Mouse (Mus musculus) mesoderm, embryonic 11.5 days (tissue): ENCODE results near the gene Zbtb17.

Experiments used
- DNase-seq: peaks from one replicate; pipeline ENCODE4 v3.0.0-alpha.2; 2012; ENCODE audit warnings: low read depth, low spot score

Gene Zbtb17

DNA sequence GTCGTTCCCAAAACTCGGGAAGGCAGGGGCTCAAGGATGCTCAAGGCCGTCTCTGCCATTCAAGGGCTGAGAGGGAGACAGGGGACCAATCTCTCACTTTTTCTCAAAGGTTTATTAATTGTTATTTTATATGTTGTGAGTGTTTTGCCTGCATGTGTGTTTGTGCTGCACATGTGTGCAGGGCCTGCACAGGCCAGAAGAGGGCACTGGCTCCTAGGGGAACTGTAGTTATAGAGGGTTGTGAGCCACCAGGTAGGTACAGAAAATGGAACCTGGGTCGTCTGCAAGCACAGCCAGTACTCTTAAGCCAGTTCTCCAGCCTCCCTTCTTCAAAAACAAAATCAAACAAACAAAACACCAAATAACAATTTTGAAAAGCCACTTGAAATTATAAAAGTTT lies 44.2 kb downstream of the Zbtb17 start:
- no peak for DNase-seq

DNA sequence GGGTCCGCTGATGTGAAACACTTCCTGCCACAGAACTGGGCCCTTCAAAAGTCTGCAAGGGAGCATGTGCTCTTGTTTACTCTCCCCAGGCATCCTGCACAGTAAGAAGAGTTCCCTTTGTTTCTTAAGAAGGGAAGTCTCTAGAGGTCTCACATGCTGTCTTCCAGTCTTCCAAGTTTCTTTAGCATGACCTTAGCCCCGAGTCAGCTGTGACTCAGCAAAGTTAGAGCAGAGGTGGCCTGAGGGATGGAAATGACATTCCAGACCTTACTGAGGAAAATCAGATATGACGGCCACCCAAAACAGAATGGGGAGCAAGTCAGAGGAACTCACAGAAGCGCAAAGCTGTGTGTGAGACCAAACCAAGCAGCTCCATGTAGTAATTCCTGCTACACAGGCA lies 56.2 kb downstream of the Zbtb17 start:
- DNase-seq, result no peak

- no peak for DNase-seq
These were observed 56.6 kb downstream of the Zbtb17 start for GRCm38 (mm10) chr4:141501058-141501457.

- DNase-seq, result no peak
These were observed 58.3 kb downstream of the Zbtb17 start for GRCm38 (mm10) chr4:141502723-141503122.

DNA sequence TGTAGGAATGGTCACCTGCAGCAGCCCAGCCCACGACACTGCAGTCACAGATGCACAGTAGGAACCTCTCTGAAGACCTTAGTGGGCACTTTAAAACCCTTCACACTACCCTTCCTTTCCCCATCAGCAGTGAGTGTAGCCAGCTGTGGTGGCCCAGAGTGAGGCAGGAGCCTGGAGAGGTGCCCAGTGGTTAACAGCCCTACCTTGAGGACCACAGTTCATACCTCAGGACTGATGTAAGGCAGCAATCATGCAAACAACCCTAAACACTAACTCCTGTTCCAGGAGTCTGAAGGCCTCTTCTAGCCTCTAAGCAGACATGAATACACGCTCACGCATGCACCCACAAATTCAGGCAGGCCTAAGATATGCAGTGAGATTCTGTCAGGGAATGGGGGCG lies 60.0 kb downstream of the Zbtb17 start:
- DNase-seq, result no peak

DNA sequence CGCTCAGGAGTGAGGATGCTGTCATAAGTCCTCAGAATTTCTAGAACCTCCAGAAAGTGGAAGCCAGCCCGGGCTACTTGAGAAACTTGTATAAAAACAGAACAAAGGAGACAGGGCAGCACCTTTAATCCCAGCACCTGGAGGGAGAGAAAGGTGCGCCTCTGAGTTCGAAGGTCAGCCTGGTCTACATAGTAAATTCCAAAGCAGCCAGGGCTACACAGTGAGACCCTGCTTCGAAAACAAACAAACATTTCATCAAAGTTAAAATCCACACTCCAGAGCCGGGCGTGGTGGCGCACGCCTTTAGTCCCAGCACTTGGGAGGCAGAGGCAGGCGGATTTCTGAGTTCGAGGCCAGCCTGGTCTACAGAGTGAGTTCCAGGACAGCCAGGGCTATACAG lies 61.4 kb downstream of the Zbtb17 start:
- no peak for DNase-seq

DNA sequence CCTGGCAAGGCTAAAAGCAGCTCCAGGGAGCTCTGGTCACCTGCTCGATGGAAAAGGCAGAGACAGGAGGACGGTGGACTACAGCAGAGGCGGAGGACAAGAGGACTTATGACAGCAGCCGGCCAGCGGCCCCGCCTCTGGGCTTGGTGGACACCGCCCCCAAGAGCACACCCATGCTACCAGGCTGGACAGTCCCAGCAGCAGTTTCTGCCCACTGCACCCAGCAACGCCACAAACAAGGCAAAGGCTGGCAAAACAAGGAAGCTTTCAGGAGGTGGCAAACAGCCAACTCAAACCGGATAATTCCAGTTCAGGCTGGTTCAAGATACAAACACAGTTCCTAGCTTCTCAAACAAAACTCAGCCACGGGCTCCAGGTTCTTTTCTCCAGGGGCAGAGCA lies 61.9 kb downstream of the Zbtb17 start:
- DNase-seq, result peak; percentile 21

DNA sequence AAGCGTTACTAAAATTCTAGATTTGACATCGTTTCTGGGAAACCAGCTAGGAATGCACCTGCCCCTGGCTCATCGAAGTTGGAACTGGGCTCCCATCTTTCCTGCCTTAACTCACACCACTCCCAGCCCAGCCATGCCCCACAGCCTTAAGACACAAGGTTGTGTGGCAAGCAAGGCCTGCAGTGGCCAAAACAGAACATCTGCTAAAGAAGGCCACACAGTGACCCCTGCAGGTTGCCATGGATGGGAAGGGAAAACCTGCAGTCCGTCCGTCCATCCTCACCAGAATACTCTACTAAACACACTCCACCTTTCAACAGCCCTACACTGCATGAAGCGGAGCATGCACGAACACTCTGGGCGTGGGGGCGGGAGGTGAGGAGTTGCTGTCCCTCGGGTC lies 62.4 kb downstream of the Zbtb17 start:
- DNase-seq, result no peak

GRCm38 (mm10) chr4:141510457-141510856 lies 66.0 kb downstream of the Zbtb17 start:
- DNase-seq, result no peak

GRCm38 (mm10) chr4:141512145-141512544 lies 67.7 kb downstream of the Zbtb17 start:
- no peak for DNase-seq

DNA sequence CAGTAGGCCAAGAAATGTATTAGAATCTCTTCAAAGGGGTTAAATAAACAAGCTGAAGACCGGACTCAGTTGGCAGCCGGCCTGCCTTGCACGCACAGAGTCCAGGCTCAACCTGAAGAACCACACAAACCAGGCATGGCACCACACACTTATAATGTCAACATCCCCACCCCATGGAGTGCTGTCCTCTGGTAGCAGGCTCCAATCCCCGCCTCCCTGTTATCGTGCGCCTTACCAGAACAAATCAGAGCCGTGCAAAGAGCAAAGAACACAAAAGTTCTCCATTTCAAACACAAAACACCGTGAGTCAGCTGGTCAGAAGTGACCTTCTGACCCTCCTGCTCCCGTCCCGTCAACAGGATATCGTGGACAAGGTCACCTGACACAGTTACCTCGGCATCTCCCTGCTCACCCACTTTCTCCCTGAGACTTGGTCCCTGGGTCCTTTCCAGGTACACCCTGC lies 69.8 kb downstream of the Zbtb17 start:
- DNase-seq, result no peak
